Mouse (Mus musculus): ENCODE results near the gene Lrmda. TPM values are rescaled to one million over a fixed set of nuclear protein-coding genes. Genes with fewer than 3 reads are reported as not detected.

The Lrmda gene
- polyA plus RNA-seq, 1 experiment from 2014 or later, result 0.60 TPM

DNA sequence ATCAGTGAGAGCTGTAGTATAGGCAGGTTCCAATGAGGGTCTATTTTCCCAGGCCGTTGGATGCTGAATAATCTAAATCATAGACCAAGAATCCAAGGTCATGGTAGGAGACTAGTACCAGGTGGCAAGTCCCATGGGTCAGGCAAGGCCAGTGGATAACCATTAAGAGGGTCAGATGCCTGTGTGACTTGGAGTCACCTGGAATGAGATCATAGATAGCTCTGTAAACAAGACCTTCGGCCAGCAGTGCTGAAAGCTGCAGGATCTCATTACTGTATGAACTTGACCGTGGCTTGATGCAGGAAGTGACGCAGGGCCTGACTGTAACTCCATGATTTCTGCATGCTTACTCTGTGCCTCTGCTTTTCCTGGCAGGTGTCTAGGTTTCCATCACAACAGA is 402.2 kb downstream of the Lrmda start:
- no peak for DNase-seq (ENCODE audit: low spot score)
- H3K4me1 ChIP-seq, result 0 out of 2 replicates have a peak, but pooled peaks cover 5% of the 10 kb centered on the region
- WGBS, result 88% methylated on average over 4 of the region's 4 CpGs
- H3K9me3 ChIP-seq, result no peaks in the 10 kb centered on the region; the same call in 1 of the 2 replicates
- no peak overlapping the region for H3K27ac ChIP-seq
- no peak overlapping the region for H3K4me3 ChIP-seq
- H3K27me3 ChIP-seq (ENCODE audit: insufficient read depth, poor library complexity, severe bottlenecking), result no peaks in the 10 kb centered on the region
- no peaks in the 10 kb centered on the region for H3K36me3 ChIP-seq

DNA sequence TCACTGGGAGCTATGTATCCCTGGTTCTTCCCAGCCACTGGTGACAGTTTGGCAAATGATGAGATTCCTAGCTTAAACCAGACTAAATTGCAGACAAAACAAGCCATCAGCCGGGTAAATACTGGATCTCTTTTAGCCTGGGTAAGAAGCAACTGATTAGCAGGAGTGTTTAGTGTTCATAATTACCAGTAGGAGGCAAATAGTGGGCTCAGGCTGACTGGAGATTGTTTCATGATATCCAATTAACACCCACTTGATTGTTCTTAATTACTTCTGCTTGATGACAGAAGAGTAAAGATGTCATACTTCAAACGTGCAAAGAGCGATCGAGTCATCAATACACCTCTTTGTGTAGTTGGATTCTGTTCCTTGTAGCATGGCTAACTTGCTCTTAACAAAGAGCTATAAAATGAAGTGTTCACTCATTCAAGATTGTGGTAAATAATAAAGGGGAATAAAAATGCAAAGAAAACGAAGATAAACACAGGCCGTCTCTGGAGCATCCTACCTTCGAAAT is 405.6 kb downstream of the Lrmda start:
- 84% methylated on average over 7 of the region's 7 CpGs for WGBS
- no peak overlapping the region for H3K4me3 ChIP-seq
- no peaks in the 10 kb centered on the region for H3K36me3 ChIP-seq
- H3K9me3 ChIP-seq, result no peaks in the 10 kb centered on the region
- 0 out of 2 replicates have a peak, but pooled peaks cover 2% of the 10 kb centered on the region for H3K4me1 ChIP-seq
- H3K27ac ChIP-seq, result no peak overlapping the region
- 0 out of 2 replicates have a peak, but pooled peaks cover 4% of the 10 kb centered on the region for H3K27me3 ChIP-seq (ENCODE audit: insufficient read depth, poor library complexity, severe bottlenecking)
- no peak for DNase-seq (ENCODE audit: low spot score)

GRCm38 (mm10) chr14:22435441-22435840 is 415.9 kb downstream of the Lrmda start:
- no peaks in the 10 kb centered on the region for H3K9me3 ChIP-seq
- no peak overlapping the region for H3K4me3 ChIP-seq
- DNase-seq (ENCODE audit: low spot score), result no peak
- no peaks in the 10 kb centered on the region for H3K36me3 ChIP-seq
- WGBS, result 67% methylated on average over 3 of the region's 3 CpGs
- no peak overlapping the region for H3K27ac ChIP-seq
- peaks cover 11% of the 10 kb centered on the region for H3K4me1 ChIP-seq
- H3K27me3 ChIP-seq (ENCODE audit: insufficient read depth, poor library complexity, severe bottlenecking), result peaks cover 9% of the 10 kb centered on the region; the same call in 1 of the 2 replicates

DNA sequence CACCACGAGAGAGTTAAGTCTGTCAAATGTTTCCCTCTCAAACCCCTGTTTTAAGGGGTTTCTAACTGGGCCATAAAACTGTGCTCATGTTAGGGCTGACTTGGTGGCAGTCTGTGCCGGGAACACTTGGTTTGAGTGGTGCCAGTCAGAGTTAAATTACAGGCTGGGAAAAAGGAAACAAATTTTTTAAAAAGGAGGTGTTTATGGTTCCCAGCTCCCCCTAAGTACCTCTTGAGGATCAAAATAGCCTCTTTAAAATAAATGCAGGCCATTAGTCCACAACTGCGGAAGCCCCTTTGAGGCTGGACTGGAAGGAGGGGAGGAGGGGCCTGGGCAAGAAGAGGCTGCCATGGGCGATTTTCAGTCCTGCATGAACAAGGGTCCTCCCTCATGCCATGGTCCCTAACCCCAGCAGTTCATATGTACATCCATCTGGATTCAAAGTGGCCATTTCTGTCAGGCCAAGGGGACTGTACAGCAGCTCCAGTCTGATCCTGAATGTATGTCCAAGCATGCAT is 416.4 kb downstream of the Lrmda start:
- Histone ChIP-seq H3K4me3 (no peak overlapping the region), H3K27ac (no peak overlapping the region), H3K4me1 (peaks cover 16% of the 10 kb centered on the region), H3K27me3 (ENCODE audit: insufficient read depth, poor library complexity, severe bottlenecking) (peaks cover 9% of the 10 kb centered on the region; the same call in 1 of the 2 replicates), H3K9me3 (no peaks in the 10 kb centered on the region), H3K36me3 (no peaks in the 10 kb centered on the region)
- WGBS, result 57% methylated on average over 4 of the region's 4 CpGs
- no peak for DNase-seq (ENCODE audit: low spot score)

DNA sequence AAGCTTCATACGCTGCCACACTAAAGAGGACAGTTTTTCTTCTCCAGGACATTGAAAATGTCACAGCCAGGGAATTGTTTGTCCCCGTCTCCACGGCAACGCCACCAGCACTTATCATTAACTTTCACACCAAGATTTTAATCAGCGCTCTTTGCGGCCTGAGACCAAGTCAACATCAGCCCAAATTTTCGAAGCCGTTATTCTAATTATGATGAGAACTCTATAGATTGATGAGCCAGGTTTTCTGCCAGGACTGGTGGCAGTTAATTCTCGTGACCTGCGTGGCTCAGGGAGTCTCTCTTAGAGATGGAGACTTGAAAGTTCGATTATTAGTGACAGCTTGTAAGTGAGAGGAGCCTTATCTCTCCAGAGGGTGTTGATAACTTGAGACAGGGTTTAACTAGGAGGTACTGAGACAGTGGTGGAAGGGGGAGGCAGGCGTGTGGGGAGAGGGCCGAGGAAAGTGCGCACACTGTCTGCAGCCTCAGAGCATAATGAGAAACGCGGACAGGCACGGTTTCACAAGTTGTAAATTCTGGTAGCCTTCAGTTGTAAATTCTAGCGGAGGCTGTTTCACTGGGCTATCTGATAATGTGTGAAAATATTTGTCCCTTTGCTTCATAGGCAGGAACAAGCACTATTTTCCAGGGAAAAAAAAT is 421.0 kb downstream of the Lrmda start:
- H3K4me3 ChIP-seq, result peak overlapping the region; percentile 36
- no peaks in the 10 kb centered on the region for H3K9me3 ChIP-seq
- 7% methylated on average over 18 of the region's 18 CpGs for WGBS
- DNase-seq (ENCODE audit: low spot score), result no peak
- H3K36me3 ChIP-seq, result no peaks in the 10 kb centered on the region
- peaks cover 22% of the 10 kb centered on the region for H3K4me1 ChIP-seq
- peaks cover 28% of the 10 kb centered on the region for H3K27me3 ChIP-seq (ENCODE audit: insufficient read depth, poor library complexity, severe bottlenecking)
- no peak overlapping the region for H3K27ac ChIP-seq

GRCm38 (mm10) chr14:22441859-22442447 is 422.4 kb downstream of the Lrmda start:
- H3K36me3 ChIP-seq, result no peaks in the 10 kb centered on the region
- H3K4me1 ChIP-seq, result peaks cover 30% of the 10 kb centered on the region
- peaks cover 38% of the 10 kb centered on the region for H3K27me3 ChIP-seq (ENCODE audit: insufficient read depth, poor library complexity, severe bottlenecking)
- H3K9me3 ChIP-seq, result no peaks in the 10 kb centered on the region
- H3K4me3 ChIP-seq, result no peak overlapping the region
- WGBS, result 79% methylated on average over 5 of the region's 5 CpGs
- no peak for DNase-seq (ENCODE audit: low spot score)
- no peak overlapping the region for H3K27ac ChIP-seq

- H3K27ac ChIP-seq, result no peak overlapping the region
- H3K4me3 ChIP-seq, result no peak overlapping the region
- DNase-seq (ENCODE audit: low spot score), result no peak
- peaks cover 36% of the 10 kb centered on the region for H3K27me3 ChIP-seq (ENCODE audit: insufficient read depth, poor library complexity, severe bottlenecking)
- no peaks in the 10 kb centered on the region for H3K36me3 ChIP-seq
- H3K4me1 ChIP-seq, result peaks cover 30% of the 10 kb centered on the region
- 90% methylated on average over 5 of the region's 5 CpGs for WGBS
- H3K9me3 ChIP-seq, result no peaks in the 10 kb centered on the region
Observed at GRCm38 (mm10) chr14:22442719-22443118, 423.2 kb downstream of the Lrmda start.

- H3K4me3 ChIP-seq, result no peak overlapping the region
- no peaks in the 10 kb centered on the region for H3K9me3 ChIP-seq
- WGBS, result 90% methylated on average over 2 of the region's 2 CpGs
- H3K27me3 ChIP-seq (ENCODE audit: insufficient read depth, poor library complexity, severe bottlenecking), result peaks cover 37% of the 10 kb centered on the region
- no peak for DNase-seq (ENCODE audit: low spot score)
- peaks cover 28% of the 10 kb centered on the region for H3K4me1 ChIP-seq
- no peak overlapping the region for H3K27ac ChIP-seq
- H3K36me3 ChIP-seq, result no peaks in the 10 kb centered on the region
Observed at GRCm38 (mm10) chr14:22444541-22444940, 425.0 kb downstream of the Lrmda start.

DNA sequence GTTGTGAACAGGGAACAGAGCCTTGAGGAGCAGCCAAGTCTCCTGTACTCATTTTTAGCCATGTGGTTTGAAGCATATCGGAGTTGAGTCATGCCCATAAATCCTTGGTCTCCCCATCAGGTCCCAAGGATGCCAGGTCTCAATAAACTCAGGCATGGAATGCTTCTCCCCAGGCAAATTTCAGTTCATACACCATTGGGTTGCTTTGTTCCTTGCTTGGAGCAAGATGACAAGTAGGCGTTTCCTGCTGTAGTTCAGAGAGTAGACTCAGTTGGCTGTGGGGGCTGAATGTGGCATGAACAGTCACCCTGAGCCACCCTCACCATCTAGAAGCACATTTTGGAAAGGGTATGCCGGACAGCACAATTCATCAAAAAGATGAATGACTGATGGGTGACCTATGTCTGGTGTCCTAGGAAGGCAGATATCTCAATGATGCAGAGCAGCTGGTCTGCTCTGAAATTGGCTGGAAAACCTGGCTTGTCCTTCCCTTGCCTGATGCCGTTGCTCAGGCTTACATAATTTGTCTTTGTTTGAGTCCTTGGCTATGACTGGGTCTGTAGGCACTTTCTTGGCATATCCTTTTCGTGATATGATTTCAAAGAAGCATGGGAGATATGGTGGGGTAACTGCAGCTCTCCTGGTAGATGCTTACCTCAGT is 425.8 kb downstream of the Lrmda start:
- Histone ChIP-seq H3K4me3 (no peak overlapping the region), H3K36me3 (no peaks in the 10 kb centered on the region), H3K27ac (no peak overlapping the region), H3K27me3 (ENCODE audit: insufficient read depth, poor library complexity, severe bottlenecking) (peaks cover 37% of the 10 kb centered on the region), H3K9me3 (no peaks in the 10 kb centered on the region), H3K4me1 (peaks cover 20% of the 10 kb centered on the region)
- DNase-seq (ENCODE audit: low spot score), result no peak
- WGBS, result 72% methylated on average over 5 of the region's 5 CpGs

GRCm38 (mm10) chr14:22445841-22446570 is 426.5 kb downstream of the Lrmda start:
- Histone ChIP-seq H3K27me3 (ENCODE audit: insufficient read depth, poor library complexity, severe bottlenecking) (peaks cover 41% of the 10 kb centered on the region), H3K4me1 (peaks cover 13% of the 10 kb centered on the region), H3K27ac (no peak overlapping the region), H3K4me3 (no peak overlapping the region), H3K36me3 (no peaks in the 10 kb centered on the region), H3K9me3 (no peaks in the 10 kb centered on the region)
- no peak for DNase-seq (ENCODE audit: low spot score)
- WGBS, result 63% methylated on average over 2 of the region's 2 CpGs

- 88% methylated on average over 4 of the region's 4 CpGs for WGBS
- Histone ChIP-seq H3K4me1 (no peaks in the 10 kb centered on the region), H3K27me3 (ENCODE audit: insufficient read depth, poor library complexity, severe bottlenecking) (peaks cover 47% of the 10 kb centered on the region), H3K4me3 (no peak overlapping the region), H3K27ac (no peak overlapping the region), H3K36me3 (no peaks in the 10 kb centered on the region), H3K9me3 (no peaks in the 10 kb centered on the region)
- no peak for DNase-seq (ENCODE audit: low spot score)
Observed at GRCm38 (mm10) chr14:22451603-22452002, 432.1 kb downstream of the Lrmda start.

GRCm38 (mm10) chr14:22464314-22464713 is 444.8 kb downstream of the Lrmda start:
- DNase-seq (ENCODE audit: low spot score), result no peak
- Histone ChIP-seq H3K27ac (no peak overlapping the region), H3K27me3 (ENCODE audit: insufficient read depth, poor library complexity, severe bottlenecking) (peaks cover 20% of the 10 kb centered on the region), H3K36me3 (no peaks in the 10 kb centered on the region), H3K9me3 (no peaks in the 10 kb centered on the region), H3K4me1 (no peaks in the 10 kb centered on the region), H3K4me3 (no peak overlapping the region)
- 69% methylated on average over 1 of the region's 1 CpGs for WGBS

All from heart, embryonic 10.5 days (tissue).